Mouse (Mus musculus) CH12.LX (cell line): ENCODE measurements around the gene Akt3. TPM values are rescaled to one million over a fixed set of nuclear protein-coding genes. Genes with fewer than 3 reads are reported as not detected.

Source experiments
- DNase-seq: peaks from one replicate; pipeline ENCODE4 v3.0.0-alpha.2; 2013; ENCODE audit errors: extremely low read depth
- H3K27ac ChIP-seq: 2 replicates; pipeline ENCODE4 v1.5.1; 2012; ENCODE audit warnings: low read depth, mild to moderate bottlenecking, control low read depth, moderate library complexity; ENCODE audit not compliant: insufficient read depth
- H3K27me3 ChIP-seq: replicated peaks from 2 replicates; pipeline ENCODE3; 2012; ENCODE audit warnings: inconsistent platforms
- H3K36me3 ChIP-seq, 2 experiments: replicated peaks in 1 of 2; 2 replicates each; pipeline versions ENCODE3 to v1.6.1; 2012; ENCODE audit warnings: inconsistent platforms in 1 of 2, low read length in 1 of 2, mild to moderate bottlenecking in 1 of 2, mixed read lengths in 1 of 2, moderate library complexity in 1 of 2; ENCODE audit not compliant: control insufficient read depth in 1 of 2, insufficient read depth in 1 of 2
- H3K4me1 ChIP-seq, 2 experiments: 2 replicates each; pipeline ENCODE4 v1.6.1; 2012; ENCODE audit warnings: inconsistent platforms in 1 of 2, moderate library complexity in 1 of 2; ENCODE audit not compliant: insufficient read depth in 2 of 2, control insufficient read depth in 1 of 2
- H3K4me2 ChIP-seq: 2 replicates; pipeline ENCODE4 v1.6.1; 2012; ENCODE audit warnings: low read depth, mild to moderate bottlenecking, control low read depth; ENCODE audit not compliant: poor library complexity, insufficient read depth, severe bottlenecking
- H3K4me3 ChIP-seq, 3 experiments: fragments of 150-350 bp in 1 of 3; sonication (generic) in 1 of 3; replicated peaks in 1 of 3; 2 replicates each; pipeline versions ENCODE3 to v1.5.1; 2011 to 2012; ENCODE audit warnings: low read depth in 2 of 3, low read length in 2 of 3, mild to moderate bottlenecking in 2 of 3, moderate library complexity in 2 of 3, control low read depth in 1 of 3, improper control_type of control experiment in 1 of 3, inconsistent platforms in 1 of 3, mixed read lengths in 1 of 3; ENCODE audit not compliant: poor library complexity in 1 of 3
- H3K79me2 ChIP-seq: replicated peaks from 2 replicates; pipeline ENCODE4 v1.6.1; 2012; ENCODE audit warnings: mild to moderate bottlenecking, moderate library complexity; ENCODE audit not compliant: control insufficient read depth, poor library complexity, insufficient read depth, severe bottlenecking; ENCODE audit errors: extremely low read depth
- H3K9ac ChIP-seq: 2 replicates; pipeline ENCODE4 v1.6.1; 2012; ENCODE audit warnings: low read depth, mild to moderate bottlenecking, control low read depth, moderate library complexity; ENCODE audit not compliant: insufficient read depth
- H3K9me3 ChIP-seq: replicated peaks from 2 replicates; pipeline ENCODE3; 2012; ENCODE audit warnings: low read length, inconsistent platforms, mixed read lengths
- CHD1 ChIP-seq: IDR thresholded peaks from 2 replicates; pipeline ENCODE4 v1.6.1; 2012; ENCODE audit warnings: low read depth, low read length, improper control_type of control experiment, inconsistent platforms
- CHD2 ChIP-seq: IDR thresholded peaks from 2 replicates; pipeline ENCODE4 v1.6.1; 2011; ENCODE audit warnings: low read length, improper control_type of control experiment
- CTCF ChIP-seq, 2 experiments: IDR thresholded peaks in 1 of 2; conservative IDR thresholded peaks in 1 of 2; 2 replicates each; pipeline ENCODE4 v1.5.1; 2011 to 2012; ENCODE audit warnings: low read depth in 2 of 2, low read length in 2 of 2, improper control_type of control experiment in 1 of 2, inconsistent platforms in 1 of 2, mild to moderate bottlenecking in 1 of 2, moderate library complexity in 1 of 2
- E2F4 ChIP-seq: IDR thresholded peaks from 2 replicates; pipeline ENCODE4 v1.6.1; 2011; ENCODE audit warnings: low read depth, low read length, improper control_type of control experiment; ENCODE audit not compliant: insufficient replicate concordance
- ELF1 ChIP-seq: IDR thresholded peaks from 2 replicates; pipeline ENCODE4 v1.6.1; 2014; ENCODE audit warnings: low read depth, mild to moderate bottlenecking, inconsistent platforms, low read length, improper control_type of control experiment
- EP300 ChIP-seq: IDR thresholded peaks from 2 replicates; pipeline ENCODE4 v1.6.1; 2011; ENCODE audit warnings: low read length, improper control_type of control experiment
- IRF4 ChIP-seq: IDR thresholded peaks from 2 replicates; pipeline ENCODE4 v1.6.1; 2014; ENCODE audit warnings: low read depth, mild to moderate bottlenecking, inconsistent platforms, low read length, improper control_type of control experiment
- KAT2A ChIP-seq: IDR thresholded peaks from 2 replicates; pipeline ENCODE4 v1.6.1; 2012; ENCODE audit warnings: low read length, improper control_type of control experiment, inconsistent platforms; ENCODE audit not compliant: insufficient replicate concordance
- MAFK ChIP-seq: IDR thresholded peaks from 2 replicates; pipeline ENCODE4 v1.6.1; 2011; ENCODE audit warnings: low read length, improper control_type of control experiment; ENCODE audit not compliant: insufficient replicate concordance
- MAX ChIP-seq: IDR thresholded peaks from 2 replicates; pipeline ENCODE4 v1.6.1; 2011; ENCODE audit warnings: low read length, improper control_type of control experiment
- MXI1 ChIP-seq: IDR thresholded peaks from 2 replicates; pipeline ENCODE4 v1.6.1; 2011; ENCODE audit warnings: mild to moderate bottlenecking, low read depth, low read length, improper control_type of control experiment
- MYC ChIP-seq: IDR thresholded peaks from 2 replicates; pipeline ENCODE4 v1.6.1; 2011; ENCODE audit warnings: low read depth, mild to moderate bottlenecking, improper control_type of control experiment, low read length
- NELFE ChIP-seq: IDR thresholded peaks from 2 replicates; pipeline ENCODE4 v1.6.1; 2011; ENCODE audit warnings: low read depth, low read length, improper control_type of control experiment
- PAX5 ChIP-seq: IDR thresholded peaks from 2 replicates; pipeline ENCODE4 v1.6.1; 2012; ENCODE audit warnings: low read length, inconsistent platforms, mixed read lengths
- POLR2A ChIP-seq: IDR thresholded peaks from 2 replicates; pipeline ENCODE4 v1.6.1; 2011; ENCODE audit warnings: low read depth, mild to moderate bottlenecking, improper control_type of control experiment, low read length
- RAD21 ChIP-seq: IDR thresholded peaks from 2 replicates; pipeline ENCODE4 v1.6.1; 2011; ENCODE audit warnings: low read depth, mild to moderate bottlenecking, low read length, improper control_type of control experiment, moderate library complexity
- SMC3 ChIP-seq: IDR thresholded peaks from 2 replicates; pipeline ENCODE4 v1.6.1; 2011; ENCODE audit warnings: low read depth, low read length, improper control_type of control experiment
- TBP ChIP-seq: conservative IDR thresholded peaks from 2 replicates; pipeline ENCODE4 v1.6.1; 2011; ENCODE audit warnings: low read depth, low read length, improper control_type of control experiment
- TCF12 ChIP-seq: IDR thresholded peaks from 2 replicates; pipeline ENCODE4 v1.6.1; 2014; ENCODE audit warnings: low read depth, mild to moderate bottlenecking, inconsistent platforms, low read length, improper control_type of control experiment
- USF1 ChIP-seq: IDR thresholded peaks from 2 replicates; pipeline ENCODE4 v1.6.1; 2014; ENCODE audit warnings: low read depth, mild to moderate bottlenecking, inconsistent platforms, low read length, improper control_type of control experiment
- USF2 ChIP-seq: conservative IDR thresholded peaks from 2 replicates; pipeline ENCODE4 v1.6.1; 2011; ENCODE audit warnings: low read depth, low read length, improper control_type of control experiment
- ZC3H11A ChIP-seq: IDR thresholded peaks from 2 replicates; pipeline ENCODE4 v1.6.1; 2012; ENCODE audit warnings: low read depth, mild to moderate bottlenecking, inconsistent platforms, low read length, improper control_type of control experiment
- ZKSCAN1 ChIP-seq: IDR thresholded peaks from 2 replicates; pipeline ENCODE4 v1.6.1; 2012; ENCODE audit warnings: low read depth, inconsistent platforms, low read length, improper control_type of control experiment, borderline replicate concordance
- ZMIZ1 ChIP-seq: IDR thresholded peaks from 2 replicates; pipeline ENCODE4 v1.6.1; 2012; ENCODE audit warnings: low read depth, mild to moderate bottlenecking, inconsistent platforms, low read length, improper control_type of control experiment
- ZNF384 ChIP-seq: IDR thresholded peaks from 2 replicates; pipeline ENCODE4 v1.6.1; 2012; ENCODE audit warnings: low read depth, low read length, improper control_type of control experiment, inconsistent platforms
- dilution Hi-C: fragments of 300-500 bp; cut with MboI; formaldehyde crosslinking; loops from 2 replicates; pipeline ENCODE4 v1.14.3; 2020; ENCODE audit warnings: low sequenced_read_pairs; ENCODE audit not compliant: extremely low pct_unique_long_range_greater_than_20kb, extremely low pct_ligation_motif_present
- in situ Hi-C: fragments of 300-500 bp; cut with MboI; formaldehyde crosslinking; loops from 3 replicates; pipeline ENCODE4 v1.14.3; 2019; ENCODE audit warnings: low sequenced_read_pairs, low pct_ligation_motif_present, low pct_unique_long_range_greater_than_20kb, mixed read lengths
- polyA plus RNA-seq: library from polyadenylated mRNA; unstranded; fragments of >175 nt; gene quantifications from 2 replicates; pipeline ENCODE4 v1.2.1, GENCODE M21; 2012; ENCODE audit warnings: low read depth; ENCODE audit not compliant: insufficient read length
- total RNA-seq, 2 experiments: library from RNA; depleted of rRNA; stranded (reverse); fragments of 300-350 nt in 1 of 2; fragments of >200 nt in 1 of 2; gene quantifications; 2 replicates each; pipeline ENCODE4 v1.2.3; 2012 to 2014

Akt3 gene
- total and polyA plus RNA-seq, 3 experiments, result 0.34 to 1.3 (median 0.82) TPM

DNA sequence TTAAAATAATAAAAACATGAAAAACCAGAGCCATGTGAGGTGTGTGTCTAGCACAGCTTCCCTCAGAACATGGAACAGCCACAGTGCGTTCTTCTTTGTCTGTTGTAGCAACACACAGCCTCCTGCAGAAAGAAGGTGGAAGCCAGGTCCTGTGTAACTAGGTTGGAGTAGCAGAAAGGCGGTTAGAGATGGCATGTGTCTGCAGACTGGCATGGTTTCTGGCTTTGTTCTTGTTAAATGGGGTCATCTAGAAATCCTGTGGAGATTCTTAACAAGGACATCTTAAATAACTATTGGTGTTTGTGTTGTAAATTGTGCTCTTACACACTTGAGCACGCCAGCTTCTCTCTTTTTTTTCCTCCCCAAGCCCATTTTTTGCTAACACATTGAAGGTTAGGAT, 261.8 kb downstream of the Akt3 start:
- H3K4me1 ChIP-seq, result peaks cover 21 to 72% of the 10 kb centered on the region in 2 experiments
- H3K9ac ChIP-seq, result no peak overlapping the region
- dilution Hi-C loops, result no loop called here
- peaks cover 2 to 10% of the 10 kb centered on the region in 2 experiments for H3K36me3 ChIP-seq
- no peak overlapping the region for H3K4me3 ChIP-seq
- H3K79me2 ChIP-seq, result no peaks in the 10 kb centered on the region
- 0 out of 2 replicates have a peak overlapping the region, but pooled peaks have one; percentile 97 for H3K4me2 ChIP-seq
- in situ Hi-C loops, result no loop called here
- H3K27me3 ChIP-seq, result no peaks in the 10 kb centered on the region
- H3K27ac ChIP-seq, result no peak overlapping the region
- H3K9me3 ChIP-seq, result no peaks in the 10 kb centered on the region
- DNase-seq, result no peak
- TF ChIP-seq MXI1, result no peak
- no peak for TF ChIP-seq MAFK
- no peak for TF ChIP-seq ZMIZ1
- TF ChIP-seq ZKSCAN1, result no peak
- no peak for TF ChIP-seq CTCF (conservative IDR thresholded peaks at IDR 0.05 in 1 of 2, IDR thresholded peaks at IDR 0.05 in 1 of 2; ENCODE audit: low read depth in 2 of 2, low read length in 2 of 2)
- no peak for TF ChIP-seq ZC3H11A
- TF ChIP-seq IRF4, result no peak
- TF ChIP-seq SMC3, result no peak
- no peak for TF ChIP-seq E2F4
- TF ChIP-seq USF2, result no peak
- TF ChIP-seq RAD21, result no peak
- no peak for TF ChIP-seq TCF12
- no peak for TF ChIP-seq KAT2A
- TF ChIP-seq TBP, result no peak
- TF ChIP-seq CHD1, result no peak
- TF ChIP-seq NELFE, result no peak
- no peak for TF ChIP-seq MYC

DNA sequence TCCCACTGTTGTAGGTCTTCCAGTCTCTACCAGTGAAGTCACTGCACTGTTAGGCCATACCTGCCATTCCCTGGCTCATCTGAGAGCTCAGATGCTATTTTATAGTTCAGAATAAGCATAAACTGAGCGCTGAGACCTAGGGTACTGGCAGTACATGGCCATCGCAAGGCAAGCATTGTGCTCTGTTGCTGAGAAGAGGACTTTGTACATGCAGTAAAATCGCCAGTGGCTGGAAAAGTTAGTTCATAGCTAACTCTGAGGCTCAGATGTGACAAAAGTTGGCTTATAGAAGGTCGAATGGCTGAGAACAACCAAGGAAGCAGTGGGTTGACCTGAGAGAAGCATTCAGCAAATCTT, 262.6 kb downstream of the Akt3 start:
- dilution Hi-C loops, result no loop called here
- Histone ChIP-seq H3K4me1 (peaks cover 20 to 66% of the 10 kb centered on the region in 2 experiments), H3K36me3 (peaks cover 2 to 14% of the 10 kb centered on the region in 2 experiments), H3K4me2 (no peak overlapping the region), H3K9me3 (no peaks in the 10 kb centered on the region), H3K9ac (no peak overlapping the region), H3K27me3 (no peaks in the 10 kb centered on the region), H3K79me2 (no peaks in the 10 kb centered on the region), H3K27ac (no peak overlapping the region)
- no peak for DNase-seq
- in situ Hi-C loops, result no loop called here
- TF ChIP-seq ZMIZ1 (no peak), ZC3H11A (no peak), E2F4 (no peak), POLR2A (no peak), USF1 (no peak), ZNF384 (no peak), IRF4 (no peak), TBP (no peak), KAT2A (no peak), PAX5 (no peak), USF2 (no peak), EP300 (no peak), MAX (no peak), ELF1 (no peak), NELFE (no peak), CHD2 (no peak), ZKSCAN1 (no peak)
- TF ChIP-seq, all 38 proteins: peak for 0
- no peak overlapping the region for H3K4me3 ChIP-seq
